Comparison of ENCODE assay signal across 8 mouse cellular contexts in the genomic region with DNA sequence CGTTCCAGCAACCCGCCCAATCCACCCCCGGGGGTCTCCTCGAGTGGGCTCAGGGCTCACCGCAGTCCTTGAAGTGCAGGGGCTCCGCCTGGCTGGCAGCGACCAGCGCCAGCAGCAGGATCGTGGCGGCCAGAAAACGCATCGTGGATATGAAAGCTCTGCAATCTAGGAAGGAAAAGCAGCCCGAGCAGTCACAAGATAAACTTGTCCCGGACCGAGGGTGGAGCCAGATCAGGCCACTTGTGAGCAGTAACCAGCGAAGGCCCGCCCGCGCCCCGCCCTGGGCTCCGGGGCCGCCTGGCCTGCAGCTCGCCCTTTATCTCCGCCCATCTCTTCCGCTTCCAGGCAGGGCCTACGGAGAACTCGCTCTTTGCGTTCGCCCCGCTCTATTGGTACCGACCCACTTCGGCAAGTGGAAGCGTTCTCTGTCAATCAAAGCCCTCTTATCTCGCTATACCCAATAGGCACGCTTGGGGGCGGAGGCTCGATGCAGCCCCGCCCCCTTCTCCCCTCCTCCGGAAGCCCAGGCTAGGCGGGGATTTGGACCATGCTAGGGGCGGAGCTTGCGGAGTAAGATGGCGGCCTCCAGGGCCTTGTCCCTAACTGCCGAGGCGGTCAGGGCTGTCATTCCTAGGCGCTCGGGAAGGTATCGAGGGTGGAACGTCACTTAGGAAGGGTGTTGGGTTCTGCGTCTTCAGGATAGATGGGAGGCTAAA. TPM values are rescaled to one million over a fixed set of nuclear protein-coding genes. Genes with fewer than 3 reads are reported as not detected.
DNase-seq lines count a peak whose midpoint lies in the region; ATAC-seq lines count a peak whose summit lies in the region.

Gene Npc2, minus strand, starts transcription at position 427 of the 716 bp plus-strand sequence.
Gene Isca2, plus strand, starts transcription at position 526 of the 716 bp plus-strand sequence.

- peaks cover 37% of the 10 kb centered on the region for H3K4me1 ChIP-seq in hindbrain, embryonic 15.5 days (replicated peaks)

- no peaks in the 10 kb centered on the region for H3K27me3 ChIP-seq in hindbrain, embryonic 15.5 days

- peak; percentile 99 for ATAC-seq in hindbrain, embryonic 15.5 days (ENCODE audit: low FRiP score, low read depth)

- peak within 1 kb of the TSS; percentile 84 for H3K4me2 ChIP-seq in hindbrain, embryonic 15.5 days

- H3K27ac ChIP-seq in hindbrain, embryonic 15.5 days (replicated peaks), result peak within 1 kb of the TSS; percentile 87

- peak; percentile 99 for DNase-seq in T-cell, adult 2 months (ENCODE audit: low spot score)
- peak; percentile 92 to 93 for DNase-seq in cerebellum, postnatal 36 days
- peak; percentile 95 to 97 for DNase-seq in frontal cortex, postnatal 36 days (ENCODE audit: low spot score in 2 of 2)
- peak; percentile 97 for DNase-seq in left cerebral cortex, adult 11 months (ENCODE audit: low spot score)
- peak; percentile 97 to 100 for DNase-seq in lung, postnatal 4 days
- peak; percentile 97 for DNase-seq in retina, postnatal 7 days (ENCODE audit: low read depth, low spot score)
- peak; percentile 91 for DNase-seq in urinary bladder, adult 2 months (ENCODE audit: low spot score)

- peak within 1 kb of the TSS; percentile 62 for H3K4me3 ChIP-seq in hindbrain, embryonic 15.5 days

- H3K9ac ChIP-seq in hindbrain, embryonic 15.5 days, result peak within 1 kb of the TSS; percentile 79

- no peaks in the 10 kb centered on the region for H3K9me3 ChIP-seq in hindbrain, embryonic 15.5 days

- WGBS in hindbrain, embryonic 15.5 days, result under 1% methylated on average over 48 of the region's 50 CpGs

- no peaks in the 10 kb centered on the region for H3K36me3 ChIP-seq in hindbrain, embryonic 15.5 days

RNA-seq across cellular contexts. Expression of gene Npc2, which starts in this region (rescaled TPM):
- polyA plus RNA-seq in hindbrain, embryonic 15.5 days (2015; fragmentation: Nextera tagmentation; extraction: Ambion mirVana), result 59.0 and 64.0 TPM in 2 replicates
- polyA plus RNA-seq in urinary bladder, adult 2 months (2012; rRNA removed), result 85.8 and 90.2 TPM in 2 replicates

RNA-seq across cellular contexts. Expression of gene Isca2, which starts in this region (rescaled TPM):
- polyA plus RNA-seq in hindbrain, embryonic 15.5 days (2015; fragmentation: Nextera tagmentation; extraction: Ambion mirVana), result 137 and 151 TPM in 2 replicates
- 68.2 and 88.9 TPM in 2 replicates for polyA plus RNA-seq in urinary bladder, adult 2 months (2012; rRNA removed)

Comparison
In these comparisons a context has a peak if more than half of its experiments do, and no peak if none do; other contexts are left out.
1. Peak in every context shown above with its lines: DNase-seq, ATAC-seq, H3K4me3 ChIP-seq and H3K27ac ChIP-seq.